Mouse (Mus musculus): ENCODE measurements around the gene Olfr1367. TPM values are rescaled to one million over a fixed set of nuclear protein-coding genes. Genes with fewer than 3 reads are reported as not detected.

The Olfr1367 gene
- total RNA-seq, 1 experiment: not detected

- TF ChIP-seq MAFK (IDR thresholded peaks at IDR 0.05; ENCODE audit: insufficient read depth, low read depth, low read length) (peak; percentile 83), ZC3H11A (IDR thresholded peaks at IDR 0.05; ENCODE audit: borderline replicate concordance, low read depth, low read length) (no peak), CHD2 (IDR thresholded peaks at IDR 0.05; ENCODE audit: low read depth, low read length) (no peak), ZNF384 (IDR thresholded peaks at IDR 0.05; ENCODE audit: low read depth, low read length) (peak; percentile 97), HCFC1 (IDR thresholded peaks at IDR 0.05; ENCODE audit: borderline replicate concordance, insufficient read depth, low read length) (no peak)
- no peaks in the 10 kb centered on the region for H3K36me3 ChIP-seq (ENCODE audit: control insufficient read depth, insufficient read depth, low read length, poor library complexity, severe bottlenecking)
- H3K27ac ChIP-seq (ENCODE audit: insufficient read depth, low read depth, low read length, poor library complexity, severe bottlenecking): no peak overlapping the region
- peak; percentile 54 for DNase-seq (ENCODE audit: low read depth, low spot score)
- H3K9me3 ChIP-seq (ENCODE audit: control insufficient read depth, insufficient read depth, low read depth, low read length): no peaks in the 10 kb centered on the region
- in situ Hi-C loops (cut with MboI; ENCODE audit: low sequenced_read_pairs in 2 of 2, unreplicated experiment in 2 of 2): no loop called here
- H3K4me1 ChIP-seq (ENCODE audit: control insufficient read depth in 2 of 2, insufficient read depth in 2 of 2, low read length in 2 of 2, poor library complexity in 1 of 2): no peaks in the 10 kb centered on the region
- H3K9ac ChIP-seq (ENCODE audit: insufficient read depth, low read depth, low read length, poor library complexity, severe bottlenecking): no peak overlapping the region
- peak overlapping the region; percentile 50 to 72; a peak in 3 of 4 replicates for H3K4me3 ChIP-seq (ENCODE audit: insufficient read depth in 1 of 2, low read depth in 1 of 2, low read length in 2 of 2, poor library complexity in 1 of 2, severe bottlenecking in 1 of 2)
These were observed 24.0 kb upstream of the Olfr1367 start for GRCm38 (mm10) chr13:21322509-21323375.

GRCm38 (mm10) chr13:21323405-21323804, 23.3 kb upstream of the Olfr1367 start:
- no peak for DNase-seq (ENCODE audit: low read depth, low spot score)
- in situ Hi-C loops (cut with MboI; ENCODE audit: low sequenced_read_pairs in 2 of 2, unreplicated experiment in 2 of 2): no loop called here
- H3K36me3 ChIP-seq (ENCODE audit: control insufficient read depth, insufficient read depth, low read length, poor library complexity, severe bottlenecking): no peaks in the 10 kb centered on the region
- no peak overlapping the region for H3K9ac ChIP-seq (ENCODE audit: insufficient read depth, low read depth, low read length, poor library complexity, severe bottlenecking)
- no peaks in the 10 kb centered on the region for H3K4me1 ChIP-seq (ENCODE audit: control insufficient read depth in 2 of 2, insufficient read depth in 2 of 2, low read length in 2 of 2, poor library complexity in 1 of 2)
- no peak overlapping the region for H3K4me3 ChIP-seq (ENCODE audit: insufficient read depth in 1 of 2, low read depth in 1 of 2, low read length in 2 of 2, poor library complexity in 1 of 2, severe bottlenecking in 1 of 2)
- H3K9me3 ChIP-seq (ENCODE audit: control insufficient read depth, insufficient read depth, low read depth, low read length): no peaks in the 10 kb centered on the region
- no peak for TF ChIP-seq MAFK (IDR thresholded peaks at IDR 0.05; ENCODE audit: insufficient read depth, low read depth, low read length)
- no peak for TF ChIP-seq HCFC1 (IDR thresholded peaks at IDR 0.05; ENCODE audit: borderline replicate concordance, insufficient read depth, low read length)
- no peak for TF ChIP-seq ZC3H11A (IDR thresholded peaks at IDR 0.05; ENCODE audit: borderline replicate concordance, low read depth, low read length)
- TF ChIP-seq ZNF384 (IDR thresholded peaks at IDR 0.05; ENCODE audit: low read depth, low read length): no peak
- TF ChIP-seq CHD2 (IDR thresholded peaks at IDR 0.05; ENCODE audit: low read depth, low read length): no peak
- no peak overlapping the region for H3K27ac ChIP-seq (ENCODE audit: insufficient read depth, low read depth, low read length, poor library complexity, severe bottlenecking)

- in situ Hi-C loops (cut with MboI; ENCODE audit: low sequenced_read_pairs in 2 of 2, unreplicated experiment in 2 of 2): no loop called here
- H3K27ac ChIP-seq (ENCODE audit: insufficient read depth, low read depth, low read length, poor library complexity, severe bottlenecking): no peak overlapping the region
- no peak; the same call in 1 of the 2 replicates for TF ChIP-seq ZC3H11A (IDR thresholded peaks at IDR 0.05; ENCODE audit: borderline replicate concordance, low read depth, low read length)
- TF ChIP-seq ZNF384 (IDR thresholded peaks at IDR 0.05; ENCODE audit: low read depth, low read length): no peak
- no peak for TF ChIP-seq HCFC1 (IDR thresholded peaks at IDR 0.05; ENCODE audit: borderline replicate concordance, insufficient read depth, low read length)
- 0 out of 2 replicates have a peak, but pooled peaks have one; percentile 49 for TF ChIP-seq MAFK (IDR thresholded peaks at IDR 0.05; ENCODE audit: insufficient read depth, low read depth, low read length)
- H3K4me3 ChIP-seq (ENCODE audit: insufficient read depth in 1 of 2, low read depth in 1 of 2, low read length in 2 of 2, poor library complexity in 1 of 2, severe bottlenecking in 1 of 2): peak overlapping the region; percentile 21 to 81; a peak in 2 of 4 replicates
- H3K4me1 ChIP-seq (ENCODE audit: control insufficient read depth in 2 of 2, insufficient read depth in 2 of 2, low read length in 2 of 2, poor library complexity in 1 of 2): no peaks in the 10 kb centered on the region
- no peaks in the 10 kb centered on the region for H3K9me3 ChIP-seq (ENCODE audit: control insufficient read depth, insufficient read depth, low read depth, low read length)
- peak; percentile 71 for DNase-seq (ENCODE audit: low read depth, low spot score)
- no peak overlapping the region for H3K9ac ChIP-seq (ENCODE audit: insufficient read depth, low read depth, low read length, poor library complexity, severe bottlenecking)
- H3K36me3 ChIP-seq (ENCODE audit: control insufficient read depth, insufficient read depth, low read length, poor library complexity, severe bottlenecking): no peaks in the 10 kb centered on the region
These were observed 20.5 kb upstream of the Olfr1367 start for GRCm38 (mm10) chr13:21326191-21326590.

- in situ Hi-C loops (cut with MboI; ENCODE audit: low sequenced_read_pairs in 2 of 2, unreplicated experiment in 2 of 2): no loop called here
- H3K27ac ChIP-seq (ENCODE audit: insufficient read depth, low read depth, low read length, poor library complexity, severe bottlenecking): no peak overlapping the region
These were observed 20.0 kb upstream of the Olfr1367 start for GRCm38 (mm10) chr13:21326657-21327211.

More at GRCm38 (mm10) chr13:21326657-21327211, 20.0 kb upstream of the Olfr1367 start:
- Histone ChIP-seq H3K9ac (ENCODE audit: insufficient read depth, low read depth, low read length, poor library complexity, severe bottlenecking) (peak overlapping the region; percentile 72), H3K4me3 (ENCODE audit: insufficient read depth in 1 of 2, low read depth in 1 of 2, low read length in 2 of 2, poor library complexity in 1 of 2, severe bottlenecking in 1 of 2) (peak overlapping the region; percentile 81 to 86), H3K9me3 (ENCODE audit: control insufficient read depth, insufficient read depth, low read depth, low read length) (no peaks in the 10 kb centered on the region), H3K4me1 (ENCODE audit: control insufficient read depth in 2 of 2, insufficient read depth in 2 of 2, low read length in 2 of 2, poor library complexity in 1 of 2) (no peaks in the 10 kb centered on the region), H3K36me3 (ENCODE audit: control insufficient read depth, insufficient read depth, low read length, poor library complexity, severe bottlenecking) (no peaks in the 10 kb centered on the region)
- TF ChIP-seq MAFK (IDR thresholded peaks at IDR 0.05; ENCODE audit: insufficient read depth, low read depth, low read length) (peak; percentile 76), ZNF384 (IDR thresholded peaks at IDR 0.05; ENCODE audit: low read depth, low read length) (no peak), HCFC1 (IDR thresholded peaks at IDR 0.05; ENCODE audit: borderline replicate concordance, insufficient read depth, low read length) (0 out of 2 replicates have a peak, but pooled peaks have one; percentile 44), ZC3H11A (IDR thresholded peaks at IDR 0.05; ENCODE audit: borderline replicate concordance, low read depth, low read length) (peak; percentile 73), CHD2 (IDR thresholded peaks at IDR 0.05; ENCODE audit: low read depth, low read length) (no peak)
- DNase-seq (ENCODE audit: low read depth, low spot score): peak; percentile 91
